Mouse (Mus musculus) v-Abl transformed pro-B cells (cell line): ENCODE measurements at regions not wholly inside any gene's neighbourhood (a gene's known extent, or its start where the extent isn't known, plus 50 kb on each side); places are given as distances from the start of the nearest gene placed in this dataset.
"Not testable (repeated sequence)": the region's sequence is repeated elsewhere in the genome, so short reads cannot be mapped to it uniquely, and the experiment has no call there.

Experiments
- in situ Hi-C, 2 experiments: fragments of 400-800 bp; cut with MboI; formaldehyde crosslinking; loops; one replicate each; pipeline ENCODE4 v1.15.1; 2025; ENCODE audit not compliant: unreplicated experiment in 2 of 2

GRCm38 (mm10) chr13:99743952-99744789 lies 156.7 kb downstream of the Cartpt start:
- in situ Hi-C loops, result no loop called here

- in situ Hi-C loops, result no loop called here
These were observed 158.4 kb downstream of the Cartpt start for GRCm38 (mm10) chr13:99742507-99742906.

GRCm38 (mm10) chr13:99741981-99742380 lies 158.9 kb downstream of the Cartpt start:
- in situ Hi-C loops, result no loop called here

GRCm38 (mm10) chr13:99739420-99739819 lies 161.5 kb downstream of the Cartpt start:
- in situ Hi-C loops, result no loop called here

GRCm38 (mm10) chr13:99737271-99737670 lies 163.6 kb downstream of the Cartpt start:
- in situ Hi-C loops, result no loop called here

GRCm38 (mm10) chr13:99729145-99729544 lies 171.7 kb downstream of the Cartpt start:
- in situ Hi-C loops, result no loop called here

GRCm38 (mm10) chr13:99724245-99724644 lies 176.6 kb downstream of the Cartpt start:
- in situ Hi-C loops, result no loop called here

- in situ Hi-C loops, result no loop called here
These were observed 177.5 kb downstream of the Cartpt start for GRCm38 (mm10) chr13:99723237-99723981.

- in situ Hi-C loops, result no loop called here
These were observed 180.3 kb downstream of the Cartpt start for GRCm38 (mm10) chr13:99720566-99720965.

- in situ Hi-C loops, result no loop called here
These were observed 180.2 kb upstream of the Map1b start for GRCm38 (mm10) chr13:99696559-99696890.

- in situ Hi-C loops, result no loop called here
These were observed 179.7 kb upstream of the Map1b start for GRCm38 (mm10) chr13:99695874-99696558.

- in situ Hi-C loops, result no loop called here
These were observed 163.6 kb upstream of the Map1b start for GRCm38 (mm10) chr13:99679934-99680333.

GRCm38 (mm10) chr13:99679430-99679829 lies 163.1 kb upstream of the Map1b start:
- in situ Hi-C loops, result no loop called here

- in situ Hi-C loops, result no loop called here
These were observed 160.1 kb upstream of the Map1b start for GRCm38 (mm10) chr13:99676393-99676792.

GRCm38 (mm10) chr13:99675951-99676350 lies 159.6 kb upstream of the Map1b start:
- in situ Hi-C loops, result no loop called here

GRCm38 (mm10) chr13:99672714-99673113 lies 156.4 kb upstream of the Map1b start:
- in situ Hi-C loops, result no loop called here

- in situ Hi-C loops, result no loop called here
These were observed 155.4 kb upstream of the Map1b start for GRCm38 (mm10) chr13:99671747-99672146.

GRCm38 (mm10) chr13:99669987-99670534 lies 153.7 kb upstream of the Map1b start:
- in situ Hi-C loops, result no loop called here

- in situ Hi-C loops, result no loop called here
These were observed 152.3 kb upstream of the Map1b start for GRCm38 (mm10) chr13:99668613-99669012.

- in situ Hi-C loops, result no loop called here
These were observed 149.7 kb upstream of the Map1b start for GRCm38 (mm10) chr13:99666086-99666485.

- in situ Hi-C loops, result not testable (repeated sequence)
These were observed 147.1 kb upstream of the Map1b start for GRCm38 (mm10) chr13:99663422-99663821.
